Mouse (Mus musculus) liver, embryonic 16.5 days (tissue): Measurements from ENCODE around the gene Dnali1. TPM values are rescaled to one million over a fixed set of nuclear protein-coding genes. Genes with fewer than 3 reads are reported as not detected.

Source experiments
- ATAC-seq: fragments of 200-750 bp; cut with Nextera tagmentation; 2 replicates; pipeline ENCODE4 v1.8.0; 2017; ENCODE audit warnings: low read depth, mild to moderate bottlenecking, moderate number of reproducible peaks, moderate library complexity
- H3K27ac ChIP-seq: fragments of 300-500 bp; sonication (generic); 2 replicates; pipeline ENCODE4 v1.5.1; 2014; ENCODE audit warnings: mild to moderate bottlenecking, low read length
- H3K27me3 ChIP-seq: fragments of 300-500 bp; sonication (generic); 2 replicates; pipeline ENCODE4 v1.6.1; 2014; ENCODE audit warnings: low read depth, low read length, mixed read lengths; ENCODE audit not compliant: control insufficient read depth, insufficient read depth
- H3K36me3 ChIP-seq: fragments of 300-500 bp; sonication (generic); 2 replicates; pipeline ENCODE4 v1.6.1; 2014; ENCODE audit warnings: mild to moderate bottlenecking; ENCODE audit not compliant: control insufficient read depth, insufficient read depth
- H3K4me1 ChIP-seq: fragments of 300-500 bp; sonication (generic); 2 replicates; pipeline ENCODE4 v1.6.1; 2014; ENCODE audit warnings: low read depth, low read length, mixed read lengths; ENCODE audit not compliant: control insufficient read depth
- H3K4me2 ChIP-seq: fragments of 300-500 bp; sonication (generic); 2 replicates; pipeline ENCODE4 v1.6.1; 2014; ENCODE audit warnings: low read depth, low read length, mixed read lengths
- H3K4me3 ChIP-seq: fragments of 300-500 bp; sonication (generic); 2 replicates; pipeline ENCODE4 v1.5.1; 2014; ENCODE audit warnings: low read depth, mild to moderate bottlenecking, low read length
- H3K9ac ChIP-seq: fragments of 300-500 bp; sonication (generic); 2 replicates; pipeline ENCODE4 v1.6.1; 2014; ENCODE audit warnings: low read depth, low read length
- H3K9me3 ChIP-seq: fragments of 300-500 bp; sonication (generic); replicated peaks from 2 replicates; pipeline ENCODE4 v1.6.1; 2016; ENCODE audit warnings: low read length; ENCODE audit not compliant: control insufficient read depth
- WGBS: fragments of 180-500 bp; shearing (Covaris S2); extraction: QIAGEN DNeasy Blood & Tissue Kit; methylation state at CpG from one replicate; pipeline ENCODE4 v1.1.7; 2014; ENCODE audit not compliant: insufficient replicate concordance; 5-methylcytosine and 5-hydroxymethylcytosine counted together
- polyA plus RNA-seq: library from polyadenylated mRNA; unstranded; fragments of >200 nt; fragmentation: Nextera tagmentation; extraction: Ambion mirVana; gene quantifications from 2 replicates; pipeline ENCODE4 v1.2.1, GENCODE M21; 2015

The Dnali1 gene
- polyA plus RNA-seq, 1 experiment from 2014 or later: not detected

GRCm38 (mm10) chr4:125015806-125016635, 49.5 kb downstream of the Dnali1 start, which contains the start of gene Gnl2:
Gnl2 (plus strand) TSS chr4:125016585.
- no peaks in the 10 kb centered on the region for H3K36me3 ChIP-seq
- WGBS: 55% methylated on average over 10 of the region's 10 CpGs
- no peak within 1 kb of the TSS for H3K4me3 ChIP-seq
- H3K27me3 ChIP-seq: no peaks in the 10 kb centered on the region
- H3K4me1 ChIP-seq: no peaks in the 10 kb centered on the region
- no peak within 1 kb of the TSS for H3K4me2 ChIP-seq
- no peak; the same call in 1 of the 2 replicates for ATAC-seq
- no peak within 1 kb of the TSS for H3K27ac ChIP-seq
- H3K9ac ChIP-seq: no peak within 1 kb of the TSS
- H3K9me3 ChIP-seq: no peaks in the 10 kb centered on the region

DNA sequence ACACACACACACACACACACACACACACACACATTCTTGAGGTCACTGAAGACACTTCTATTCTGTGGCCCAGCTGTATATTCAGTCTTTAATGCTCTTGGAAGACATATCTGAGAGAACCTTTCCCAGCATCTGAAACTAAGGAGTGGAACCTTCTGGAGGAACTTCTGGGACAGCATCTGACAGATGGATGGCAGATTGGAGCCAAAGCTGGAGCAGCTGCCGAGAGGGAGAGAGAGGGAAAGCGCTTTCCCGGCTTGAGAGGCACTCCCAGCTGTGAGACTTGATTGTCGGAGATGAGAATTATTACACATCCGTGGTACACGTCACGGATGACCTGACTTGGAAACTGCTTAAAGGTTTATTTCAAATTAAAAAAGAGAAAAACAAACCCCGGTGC, 56.8 kb downstream of the Dnali1 start:
- Histone ChIP-seq H3K4me3 (no peak overlapping the region), H3K27ac (no peak overlapping the region), H3K4me1 (no peaks in the 10 kb centered on the region), H3K9me3 (no peaks in the 10 kb centered on the region), H3K27me3 (peaks cover 25% of the 10 kb centered on the region), H3K9ac (no peak overlapping the region), H3K36me3 (no peaks in the 10 kb centered on the region), H3K4me2 (no peak overlapping the region)
- ATAC-seq: no peak
- 51% methylated on average over 8 of the region's 8 CpGs for WGBS

DNA sequence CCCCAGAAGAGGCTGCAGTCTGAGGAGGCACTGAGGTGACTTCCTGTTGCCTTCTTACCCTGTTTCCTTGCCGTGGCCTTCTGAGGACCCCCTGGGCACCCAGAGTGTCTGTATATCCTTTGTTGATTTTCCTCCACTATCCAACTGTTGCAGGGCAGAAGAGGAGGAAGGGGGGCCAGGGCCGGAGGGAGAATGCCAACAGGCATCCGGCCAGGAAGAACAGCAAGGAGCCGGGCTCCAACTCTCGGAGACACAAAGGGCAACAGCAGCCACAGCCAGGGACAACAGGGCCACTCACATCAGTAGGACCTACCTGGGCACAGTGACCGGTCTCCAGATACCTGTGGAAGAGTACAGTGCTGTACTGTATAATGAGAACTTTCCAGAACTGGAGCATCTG, 57.3 kb downstream of the Dnali1 start:
- WGBS: 51% methylated on average over 6 of the region's 6 CpGs
- H3K27me3 ChIP-seq: peaks cover 25% of the 10 kb centered on the region

DNA sequence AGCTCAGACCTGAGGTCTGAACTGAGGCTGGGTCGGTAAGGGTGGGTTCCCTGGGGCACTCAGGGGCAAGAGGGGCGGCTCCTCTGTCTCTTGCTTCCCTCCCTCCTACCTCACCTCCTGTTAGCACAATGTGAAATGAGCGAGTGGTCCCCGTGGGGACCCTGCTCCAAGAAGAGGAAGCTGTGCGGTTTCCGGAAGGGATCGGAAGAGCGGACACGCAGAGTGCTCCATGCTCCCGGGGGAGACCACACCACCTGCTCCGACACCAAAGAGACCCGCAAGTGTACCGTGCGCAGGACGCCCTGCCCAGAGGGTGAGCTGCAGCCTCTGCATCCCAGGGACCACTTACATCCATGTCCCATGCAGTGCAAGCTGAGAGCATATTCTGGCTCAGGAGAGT, 58.0 kb downstream of the Dnali1 start:
- 29% methylated on average over 15 of the region's 15 CpGs for WGBS
- H3K4me3 ChIP-seq: no peak overlapping the region
- no peaks in the 10 kb centered on the region for H3K36me3 ChIP-seq
- ATAC-seq: no peak
- H3K27me3 ChIP-seq: peaks cover 25% of the 10 kb centered on the region
- no peaks in the 10 kb centered on the region for H3K4me1 ChIP-seq
- no peak overlapping the region for H3K4me2 ChIP-seq
- H3K27ac ChIP-seq: no peak overlapping the region
- no peaks in the 10 kb centered on the region for H3K9me3 ChIP-seq
- H3K9ac ChIP-seq: no peak overlapping the region

More for the DNA sequence above, 57.3 kb downstream of the Dnali1 start:
- Histone ChIP-seq H3K27ac (no peak overlapping the region), H3K4me1 (no peaks in the 10 kb centered on the region), H3K4me2 (no peak overlapping the region), H3K9ac (no peak overlapping the region), H3K9me3 (no peaks in the 10 kb centered on the region), H3K36me3 (no peaks in the 10 kb centered on the region), H3K4me3 (no peak overlapping the region)
- ATAC-seq: no peak

Other genes with a start within 250 kb of the Dnali1 start
- gene Yrdc, start 215.0 kb downstream of the Dnali1 start, polyA plus RNA-seq: 10.6 and 12.5 TPM in 2 replicates
- gene 1110065P20Rik, start 214.5 kb downstream of the Dnali1 start, polyA plus RNA-seq: 8.3 and 11.1 TPM in 2 replicates
- gene Maneal, start 203.5 kb downstream of the Dnali1 start, polyA plus RNA-seq: 0.02 TPM in 1 of 2 replicates, not detected in the other
- gene Epha10, start 184.8 kb downstream of the Dnali1 start, polyA plus RNA-seq: 0.02 TPM in 1 of 2 replicates, not detected in the other
- 4.3 TPM in 2 replicates for gene 9930104L06Rik, start 128.7 kb downstream of the Dnali1 start, polyA plus RNA-seq
- 112 and 118 TPM in 2 replicates for gene Cdca8, start 126.4 kb downstream of the Dnali1 start, polyA plus RNA-seq
- gene Rspo1, start 79.3 kb downstream of the Dnali1 start, polyA plus RNA-seq: 0.50 and 0.64 TPM in 2 replicates
- 30.1 TPM in 2 replicates for gene Gnl2, start 49.1 kb downstream of the Dnali1 start, polyA plus RNA-seq
- gene Snip1, start 969 bp upstream of the Dnali1 start, polyA plus RNA-seq: 10.8 and 11.6 TPM in 2 replicates
- 15.9 and 17.8 TPM in 2 replicates for gene Meaf6, start 19.4 kb upstream of the Dnali1 start, polyA plus RNA-seq
- gene Zc3h12a, start 62.1 kb upstream of the Dnali1 start, polyA plus RNA-seq: 0.52 and 0.65 TPM in 2 replicates